ENCODE assay signal across 17 mouse cellular contexts in genomic region chr14:36932638-36933382, GRCm38 (mm10). TPM values are rescaled to one million over a fixed set of nuclear protein-coding genes. Genes with fewer than 3 reads are reported as not detected.
DNase-seq lines count a peak whose midpoint lies in the region; ATAC-seq and TF ChIP-seq lines count a peak whose summit lies in the region.
"Had no signal": no experiment of that assay in that cellular context is flagged by ENCODE, and none has a peak within 500 bp of the region (broad histone marks: within the 10 kb centered on the region; RNA-seq: fewer than 3 reads in every experiment).

No protein-coding gene starts in this region.

- peaks cover 18% of the 10 kb centered on the region for H3K4me1 ChIP-seq in lung, embryonic 15.5 days
- no peaks in the 10 kb centered on the region for H3K4me1 ChIP-seq in embryonic facial prominence, embryonic 13.5 days
- H3K4me1 ChIP-seq in intestine, postnatal 0 days (replicated peaks; ENCODE audit: control insufficient read depth, insufficient read depth, low read length): 0 out of 2 replicates have a peak, but pooled peaks cover 3% of the 10 kb centered on the region
- no peaks in the 10 kb centered on the region for H3K4me1 ChIP-seq in stomach, embryonic 15.5 days
- no peaks in the 10 kb centered on the region for H3K4me1 ChIP-seq in hindbrain, embryonic 16.5 days (ENCODE audit: control insufficient read depth, insufficient read depth, low read depth, low read length)
- H3K4me1 ChIP-seq: embryonic facial prominence, embryonic 12.5 days; forebrain, embryonic 12.5 days; hindbrain, embryonic 10.5 days; limb, embryonic 15.5 days had no signal

- peak overlapping the region; percentile 83 for H3K27ac ChIP-seq in lung, embryonic 15.5 days
- H3K27ac ChIP-seq in embryonic facial prominence, embryonic 13.5 days: peak overlapping the region; percentile 24; the same call in 1 of the 2 replicates
- H3K27ac ChIP-seq in intestine, postnatal 0 days (ENCODE audit: low read depth, low read length): no peak overlapping the region
- peak overlapping the region; percentile 37 for H3K27ac ChIP-seq in stomach, embryonic 15.5 days
- no peak overlapping the region for H3K27ac ChIP-seq in hindbrain, embryonic 16.5 days (ENCODE audit: low read depth, low read length)
- H3K27ac ChIP-seq: embryonic facial prominence, embryonic 12.5 days; forebrain, embryonic 12.5 days; hindbrain, embryonic 10.5 days; layer of hippocampus, adult 2 months; limb, embryonic 15.5 days had no signal

- H3K9me3 ChIP-seq in lung, embryonic 15.5 days: no peaks in the 10 kb centered on the region
- H3K9me3 ChIP-seq in embryonic facial prominence, embryonic 13.5 days: no peaks in the 10 kb centered on the region
- no peaks in the 10 kb centered on the region for H3K9me3 ChIP-seq in intestine, postnatal 0 days (ENCODE audit: control insufficient read depth)
- no peaks in the 10 kb centered on the region for H3K9me3 ChIP-seq in stomach, embryonic 15.5 days
- H3K9me3 ChIP-seq in hindbrain, embryonic 16.5 days (ENCODE audit: control insufficient read depth, low read length): no peaks in the 10 kb centered on the region
- H3K9me3 ChIP-seq: embryonic facial prominence, embryonic 12.5 days; forebrain, embryonic 12.5 days; hindbrain, embryonic 10.5 days; limb, embryonic 15.5 days had no signal

- DNase-seq in lung, postnatal 14 days: no peak
- no peak for DNase-seq in gastrocnemius, postnatal 14 days
- no peak for DNase-seq in frontal cortex, adult 2 months (ENCODE audit: extremely low spot score in 1 of 2, low spot score in 1 of 2)
- DNase-seq: adrenal gland, postnatal 25 days; heart, adult 11 months; kidney, adult 11 months; midbrain, embryonic 14.5 days had no signal

- H3K4me2 ChIP-seq in lung, embryonic 15.5 days: no peak overlapping the region
- no peak overlapping the region for H3K4me2 ChIP-seq in embryonic facial prominence, embryonic 13.5 days
- peak overlapping the region; percentile 27 for H3K4me2 ChIP-seq in intestine, postnatal 0 days (replicated peaks; ENCODE audit: low read depth)
- H3K4me2 ChIP-seq in stomach, embryonic 15.5 days: no peak overlapping the region
- H3K4me2 ChIP-seq in hindbrain, embryonic 16.5 days (ENCODE audit: low read length): no peak overlapping the region
- H3K4me2 ChIP-seq: embryonic facial prominence, embryonic 12.5 days; forebrain, embryonic 12.5 days; limb, embryonic 15.5 days had no signal

- peak; percentile 41; the same call in 1 of the 2 replicates for ATAC-seq in lung, embryonic 15.5 days (ENCODE audit: borderline replicate concordance, extremely low read depth, low FRiP score, low TSS enrichment)
- ATAC-seq in embryonic facial prominence, embryonic 13.5 days (ENCODE audit: insufficient number of reproducible peaks, insufficient read depth, low FRiP score, low TSS enrichment, low read depth): no peak
- ATAC-seq in intestine, postnatal 0 days: peak; percentile 66
- ATAC-seq in stomach, embryonic 15.5 days (ENCODE audit: insufficient read depth, low FRiP score, low read depth): peak; percentile 61
- no peak for ATAC-seq in hindbrain, embryonic 16.5 days

- peaks cover under 1% of the 10 kb centered on the region; the same call in 1 of the 2 replicates for H3K36me3 ChIP-seq in lung, embryonic 15.5 days
- H3K36me3 ChIP-seq in embryonic facial prominence, embryonic 13.5 days: 0 out of 2 replicates have a peak, but pooled peaks cover 3% of the 10 kb centered on the region
- H3K36me3 ChIP-seq in intestine, postnatal 0 days (ENCODE audit: control insufficient read depth, insufficient read depth): peaks cover 6% of the 10 kb centered on the region; the same call in 1 of the 2 replicates
- H3K36me3 ChIP-seq in stomach, embryonic 15.5 days: no peaks in the 10 kb centered on the region; the same call in 1 of the 2 replicates
- peaks cover 4% of the 10 kb centered on the region for H3K36me3 ChIP-seq in hindbrain, embryonic 16.5 days (ENCODE audit: control insufficient read depth, insufficient read depth, low read length)

- 50% methylated on average over 10 of the region's 10 CpGs for WGBS in lung, embryonic 15.5 days
- WGBS in embryonic facial prominence, embryonic 13.5 days: 60% methylated on average over 10 of the region's 10 CpGs
- WGBS in intestine, postnatal 0 days: 37% methylated on average over 10 of the region's 10 CpGs
- 62% methylated on average over 10 of the region's 10 CpGs for WGBS in stomach, embryonic 15.5 days
- 75% methylated on average over 10 of the region's 10 CpGs for WGBS in hindbrain, embryonic 16.5 days

- intact Hi-C loops in gastrocnemius, postnatal 14 days (cut with DNase I; ENCODE audit: low total_unique reads): no loop called here

- H3K9ac ChIP-seq in lung, embryonic 15.5 days: no peak overlapping the region
- no peak overlapping the region for H3K9ac ChIP-seq in embryonic facial prominence, embryonic 13.5 days
- H3K9ac ChIP-seq in intestine, postnatal 0 days (ENCODE audit: low read depth, low read length): no peak overlapping the region
- no peak overlapping the region for H3K9ac ChIP-seq in stomach, embryonic 15.5 days
- no peak overlapping the region for H3K9ac ChIP-seq in hindbrain, embryonic 16.5 days (ENCODE audit: low read depth, low read length)
- H3K9ac ChIP-seq: embryonic facial prominence, embryonic 12.5 days; forebrain, embryonic 12.5 days; limb, embryonic 15.5 days had no signal

- no peaks in the 10 kb centered on the region for H3K27me3 ChIP-seq in lung, embryonic 15.5 days
- H3K27me3 ChIP-seq in embryonic facial prominence, embryonic 13.5 days: no peaks in the 10 kb centered on the region
- H3K27me3 ChIP-seq in intestine, postnatal 0 days (replicated peaks; ENCODE audit: control insufficient read depth, insufficient read depth, low read length): no peaks in the 10 kb centered on the region
- no peaks in the 10 kb centered on the region for H3K27me3 ChIP-seq in stomach, embryonic 15.5 days (replicated peaks)
- no peaks in the 10 kb centered on the region for H3K27me3 ChIP-seq in hindbrain, embryonic 16.5 days (replicated peaks; ENCODE audit: control insufficient read depth, insufficient read depth, low read length)
- H3K27me3 ChIP-seq: embryonic facial prominence, embryonic 12.5 days; forebrain, embryonic 12.5 days; limb, embryonic 15.5 days had no signal

- no peak for TF ChIP-seq CTCF in intestine, postnatal 0 days (IDR thresholded peaks at IDR 0.05; ENCODE audit: low read depth)

- H3K4me3 ChIP-seq in lung, embryonic 15.5 days: no peak overlapping the region
- no peak overlapping the region for H3K4me3 ChIP-seq in embryonic facial prominence, embryonic 13.5 days
- H3K4me3 ChIP-seq in intestine, postnatal 0 days (ENCODE audit: low read depth, low read length): no peak overlapping the region
- H3K4me3 ChIP-seq in stomach, embryonic 15.5 days (replicated peaks): no peak overlapping the region
- no peak overlapping the region for H3K4me3 ChIP-seq in hindbrain, embryonic 16.5 days (ENCODE audit: low read length)
- H3K4me3 ChIP-seq: embryonic facial prominence, embryonic 12.5 days; forebrain, embryonic 12.5 days; hindbrain, embryonic 10.5 days; layer of hippocampus, adult 2 months; limb, embryonic 15.5 days had no signal

RNA-seq across cellular contexts. Expression of gene Ccser2, which starts 35.8 kb away (rescaled TPM):
- 36.6 and 38.6 TPM in 2 replicates for polyA plus RNA-seq in lung, embryonic 15.5 days (2015; fragmentation: Nextera tagmentation; extraction: Ambion mirVana)
- polyA plus RNA-seq in embryonic facial prominence, embryonic 13.5 days (2015; fragmentation: Nextera tagmentation; extraction: Ambion mirVana): 45.1 and 50.0 TPM in 2 replicates
- polyA plus RNA-seq in intestine, postnatal 0 days (2015; fragmentation: Nextera tagmentation; extraction: Ambion mirVana): 81.8 and 81.9 TPM in 2 replicates
- polyA plus RNA-seq in stomach, embryonic 15.5 days (2015; fragmentation: Nextera tagmentation; extraction: Ambion mirVana): 26.7 and 32.1 TPM in 2 replicates
- 10 to 100 TPM; 61.0 to 66.0 TPM for total RNA-seq in gastrocnemius, postnatal 14 days (2021)
- polyA plus RNA-seq in hindbrain, embryonic 16.5 days (2015; fragmentation: Nextera tagmentation; extraction: Ambion mirVana): 104 and 108 TPM in 2 replicates
- 54.0 and 57.0 TPM in 2 replicates for polyA plus RNA-seq in frontal cortex, adult 2 months (2012; rRNA removed)

Comparison
In these comparisons a context has a peak if more than half of its experiments do, and no peak if none do; other contexts are left out.
1. ATAC-seq: peak in lung, embryonic 15.5 days (single experiment), intestine, postnatal 0 days (single experiment) and stomach, embryonic 15.5 days (single experiment); none in embryonic facial prominence, embryonic 13.5 days (single experiment) and hindbrain, embryonic 16.5 days (single experiment).
2. H3K27ac ChIP-seq: peak in lung, embryonic 15.5 days (single experiment), embryonic facial prominence, embryonic 13.5 days (single experiment) and stomach, embryonic 15.5 days (single experiment); none in intestine, postnatal 0 days (single experiment) and hindbrain, embryonic 16.5 days (single experiment).